Mouse (Mus musculus) MEL (cell line): Measurements from ENCODE around the gene Tbc1d23. TPM values are rescaled to one million over a fixed set of nuclear protein-coding genes. Genes with fewer than 3 reads are reported as not detected.

Experiments used
- DNase-seq: peaks from one replicate; pipeline ENCODE4 v3.0.0; 2011; ENCODE audit warnings: low read depth, low spot score
- H3K27ac ChIP-seq: 2 replicates; pipeline ENCODE4 v1.5.1; 2012; ENCODE audit warnings: low read depth, mild to moderate bottlenecking, control low read depth, low read length, moderate library complexity; ENCODE audit not compliant: control insufficient read depth
- H3K27me3 ChIP-seq, 2 experiments: fragments of 150-350 bp in 1 of 2; sonication (generic) in 1 of 2; 2 replicates each; pipeline ENCODE4 v1.6.1; 2012; ENCODE audit warnings: low read length in 2 of 2, mild to moderate bottlenecking in 2 of 2, improper control_type of control experiment in 1 of 2, moderate library complexity in 1 of 2; ENCODE audit not compliant: insufficient read depth in 2 of 2, control insufficient read depth in 1 of 2
- H3K36me3 ChIP-seq, 2 experiments: 2 replicates each; pipeline ENCODE4 v1.6.1; 2012 to 2014; ENCODE audit warnings: low read length in 2 of 2, improper control_type of control experiment in 1 of 2, inconsistent platforms in 1 of 2, mild to moderate bottlenecking in 1 of 2; ENCODE audit not compliant: insufficient read depth in 2 of 2, control insufficient read depth in 1 of 2
- H3K4me1 ChIP-seq, 2 experiments: fragments of 150-350 bp in 1 of 2; sonication (generic) in 1 of 2; 2 replicates each; pipeline ENCODE4 v1.6.1; 2012; ENCODE audit warnings: low read length in 2 of 2, improper control_type of control experiment in 1 of 2, mild to moderate bottlenecking in 1 of 2; ENCODE audit not compliant: insufficient read depth in 2 of 2, control insufficient read depth in 1 of 2
- H3K4me3 ChIP-seq, 2 experiments: fragments of 150-350 bp in 1 of 2; sonication (generic) in 1 of 2; 2 replicates each; pipeline ENCODE4 v1.5.1; 2012; ENCODE audit warnings: low read depth in 2 of 2, low read length in 2 of 2, mild to moderate bottlenecking in 2 of 2, moderate library complexity in 2 of 2, control low read depth in 1 of 2, improper control_type of control experiment in 1 of 2; ENCODE audit not compliant: control insufficient read depth in 1 of 2, insufficient read depth in 1 of 2
- H3K79me2 ChIP-seq: 2 replicates; pipeline ENCODE4 v1.6.1; 2012; ENCODE audit warnings: mild to moderate bottlenecking, low read length, moderate library complexity; ENCODE audit not compliant: control insufficient read depth, poor library complexity, insufficient read depth
- H3K9ac ChIP-seq: 2 replicates; pipeline ENCODE4 v1.6.1; 2012; ENCODE audit warnings: low read depth, mild to moderate bottlenecking, control low read depth, low read length, moderate library complexity; ENCODE audit not compliant: control insufficient read depth, poor library complexity, severe bottlenecking
- H3K9me3 ChIP-seq: fragments of 150-350 bp; sonication (generic); replicated peaks from 2 replicates; pipeline ENCODE4 v1.6.1; 2012; ENCODE audit warnings: mild to moderate bottlenecking, low read length, improper control_type of control experiment, moderate library complexity; ENCODE audit not compliant: insufficient read depth
- BHLHE40 ChIP-seq: IDR thresholded peaks from 2 replicates; pipeline ENCODE4 v1.6.1; 2012; ENCODE audit warnings: low read depth, mild to moderate bottlenecking, inconsistent platforms, low read length, improper control_type of control experiment, borderline replicate concordance
- CHD2 ChIP-seq: IDR thresholded peaks from 2 replicates; pipeline ENCODE4 v1.6.1; 2011; ENCODE audit warnings: low read length, improper control_type of control experiment
- CTCF ChIP-seq, 3 experiments: IDR thresholded peaks in 2 of 3; conservative IDR thresholded peaks in 1 of 3; 2 replicates each; pipeline ENCODE4 v1.5.1; 2011 to 2012; ENCODE audit warnings: low read length in 3 of 3, low read depth in 2 of 3, mild to moderate bottlenecking in 2 of 3, improper control_type of control experiment in 1 of 3, inconsistent platforms in 1 of 3, mixed read lengths in 1 of 3, moderate library complexity in 1 of 3; ENCODE audit not compliant: control insufficient read depth in 1 of 3, insufficient read depth in 1 of 3, poor library complexity in 1 of 3, severe bottlenecking in 1 of 3
- ETS1 ChIP-seq: IDR thresholded peaks from 2 replicates; pipeline ENCODE4 v1.6.1; 2012; ENCODE audit warnings: low read depth, mild to moderate bottlenecking, inconsistent platforms, low read length, improper control_type of control experiment, moderate library complexity
- GABPA ChIP-seq: IDR thresholded peaks from 2 replicates; pipeline ENCODE4 v1.6.1; 2012; ENCODE audit warnings: low read depth, mild to moderate bottlenecking, inconsistent platforms, low read length, improper control_type of control experiment, moderate library complexity
- HCFC1 ChIP-seq: IDR thresholded peaks from 2 replicates; pipeline ENCODE4 v1.6.1; 2012; ENCODE audit warnings: low read depth, mild to moderate bottlenecking, inconsistent platforms, low read length, improper control_type of control experiment, moderate library complexity
- JUND ChIP-seq: IDR thresholded peaks from 2 replicates; pipeline ENCODE4 v1.6.1; 2011; ENCODE audit warnings: low read depth, mild to moderate bottlenecking, improper control_type of control experiment, low read length
- KAT2A ChIP-seq: conservative IDR thresholded peaks from 2 replicates; pipeline ENCODE4 v1.6.1; 2012; ENCODE audit warnings: low read depth, low read length, improper control_type of control experiment, inconsistent platforms
- MAX ChIP-seq: IDR thresholded peaks from 2 replicates; pipeline ENCODE4 v1.6.1; 2011; ENCODE audit warnings: low read length, improper control_type of control experiment
- MXI1 ChIP-seq: IDR thresholded peaks from 2 replicates; pipeline ENCODE4 v1.6.1; 2011; ENCODE audit warnings: mild to moderate bottlenecking, low read depth, low read length, improper control_type of control experiment
- POLR2A ChIP-seq, 2 experiments: IDR thresholded peaks; 2 replicates each; pipeline ENCODE4 v1.6.1; 2011 to 2012; ENCODE audit warnings: low read length in 2 of 2, mild to moderate bottlenecking in 2 of 2, control low read depth in 1 of 2, improper control_type of control experiment in 1 of 2, low read depth in 1 of 2, moderate library complexity in 1 of 2; ENCODE audit not compliant: control insufficient read depth in 1 of 2, insufficient read depth in 1 of 2, poor library complexity in 1 of 2
- POLR2AphosphoS5 ChIP-seq: IDR thresholded peaks from 2 replicates; pipeline ENCODE4 v1.6.1; 2012; ENCODE audit warnings: low read depth, borderline replicate concordance, mild to moderate bottlenecking, inconsistent platforms, low read length, moderate library complexity, mixed read lengths
- RAD21 ChIP-seq: IDR thresholded peaks from 2 replicates; pipeline ENCODE4 v1.6.1; 2011; ENCODE audit warnings: mild to moderate bottlenecking, low read depth, low read length, improper control_type of control experiment
- RCOR1 ChIP-seq: IDR thresholded peaks from 2 replicates; pipeline ENCODE4 v1.6.1; 2012; ENCODE audit warnings: low read depth, mild to moderate bottlenecking, inconsistent platforms, low read length, improper control_type of control experiment
- SMC3 ChIP-seq: IDR thresholded peaks from 2 replicates; pipeline ENCODE4 v1.6.1; 2011; ENCODE audit warnings: low read depth, low read length, improper control_type of control experiment
- TBP ChIP-seq: IDR thresholded peaks from 2 replicates; pipeline ENCODE4 v1.8.0; 2011; ENCODE audit warnings: low read depth, low read length, improper control_type of control experiment
- UBTF ChIP-seq: IDR thresholded peaks from 2 replicates; pipeline ENCODE4 v1.6.1; 2012; ENCODE audit warnings: low read depth, mild to moderate bottlenecking, inconsistent platforms, low read length, improper control_type of control experiment, moderate library complexity, borderline replicate concordance; ENCODE audit not compliant: insufficient read depth
- ZC3H11A ChIP-seq: IDR thresholded peaks from 2 replicates; pipeline ENCODE4 v1.6.1; 2012; ENCODE audit warnings: low read depth, mild to moderate bottlenecking, inconsistent platforms, low read length, improper control_type of control experiment
- ZKSCAN1 ChIP-seq: IDR thresholded peaks from 2 replicates; pipeline ENCODE4 v1.6.1; 2012; ENCODE audit warnings: low read depth, mild to moderate bottlenecking, inconsistent platforms, low read length, improper control_type of control experiment, moderate library complexity
- ZMIZ1 ChIP-seq: IDR thresholded peaks from 2 replicates; pipeline ENCODE4 v1.6.1; 2012; ENCODE audit warnings: low read depth, mild to moderate bottlenecking, inconsistent platforms, low read length, improper control_type of control experiment, moderate library complexity
- ZNF384 ChIP-seq: IDR thresholded peaks from 2 replicates; pipeline ENCODE4 v1.6.1; 2012; ENCODE audit warnings: low read depth, mild to moderate bottlenecking, inconsistent platforms, low read length, improper control_type of control experiment
- polyA plus RNA-seq, 2 experiments: library from polyadenylated mRNA; stranded (reverse) in 1 of 2; unstranded in 1 of 2; fragments of >175 nt in 1 of 2; fragments of >200 nt in 1 of 2; gene quantifications; 2 replicates each; pipeline versions ENCODE4 v1.2.1 to v1.2.4; 2012; ENCODE audit warnings: low replicate concordance in 2 of 2, low read depth in 1 of 2; ENCODE audit not compliant: insufficient read length in 2 of 2, insufficient read depth in 1 of 2, missing spikeins in 1 of 2
- total RNA-seq: library from RNA; depleted of rRNA; stranded (reverse); fragments of 300-350 nt; gene quantifications from 2 replicates; pipeline ENCODE4 v1.2.3, GENCODE M21; 2012

Tbc1d23 gene
- total and polyA plus RNA-seq, 3 experiments: 16.9 to 18.1 TPM; not detected in 1

- H3K27me3 ChIP-seq: no peaks in the 10 kb centered on the region
- peaks cover 0 to 17% of the 10 kb centered on the region in 2 experiments for H3K4me1 ChIP-seq
- DNase-seq: no peak
- H3K79me2 ChIP-seq: peaks cover 44% of the 10 kb centered on the region
- no peak overlapping the region for H3K4me3 ChIP-seq
- H3K27ac ChIP-seq: no peak overlapping the region
- no peaks in the 10 kb centered on the region for H3K9me3 ChIP-seq
- TF ChIP-seq HCFC1 (no peak), RAD21 (no peak)
- H3K36me3 ChIP-seq: peaks cover 47 to 52% of the 10 kb centered on the region in 2 experiments
- no peak overlapping the region for H3K9ac ChIP-seq
These were observed 97.7 kb downstream of the Tbc1d23 start for GRCm38 (mm10) chr16:57133611-57134010.

DNA sequence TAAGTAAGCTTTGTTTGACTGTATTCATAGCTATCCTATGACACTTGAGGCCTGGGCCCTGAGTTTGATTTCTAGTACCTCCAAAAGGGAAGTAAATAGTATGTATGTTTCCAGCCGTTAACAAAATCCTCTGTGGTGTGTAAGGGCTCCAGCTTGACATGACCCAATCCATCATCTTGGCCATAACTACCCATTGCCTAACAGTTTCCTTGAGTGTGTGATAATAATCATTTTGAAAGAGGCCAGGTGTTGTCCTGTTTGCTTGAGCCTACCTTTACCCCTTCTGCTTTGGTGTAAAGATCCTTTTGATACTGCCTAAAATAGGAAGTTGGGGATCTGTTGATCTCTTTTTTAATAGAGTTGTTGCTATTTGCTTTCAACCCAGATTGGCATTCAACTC lies 99.0 kb downstream of the Tbc1d23 start:
- H3K36me3 ChIP-seq: peaks cover 37 to 57% of the 10 kb centered on the region in 2 experiments
- H3K4me3 ChIP-seq: no peak overlapping the region
- TF ChIP-seq BHLHE40 (no peak), RCOR1 (no peak), ZMIZ1 (no peak), KAT2A (no peak), JUND (no peak), GABPA (no peak), ZNF384 (no peak), POLR2A (IDR thresholded peaks at IDR 0.05; ENCODE audit: control insufficient read depth in 1 of 2, insufficient read depth in 1 of 2, low read depth in 1 of 2, low read length in 2 of 2, poor library complexity in 1 of 2) (no peak), MXI1 (no peak), POLR2AphosphoS5 (no peak), CTCF (IDR thresholded peaks at IDR 0.05 in 2 of 3, conservative IDR thresholded peaks at IDR 0.05 in 1 of 3; ENCODE audit: control insufficient read depth in 1 of 3, insufficient read depth in 1 of 3, low read depth in 2 of 3, low read length in 3 of 3, poor library complexity in 1 of 3, severe bottlenecking in 1 of 3) (no peak)
- TF ChIP-seq, all 39 proteins: peak for 0
- Histone ChIP-seq H3K9ac (no peak overlapping the region), H3K9me3 (no peaks in the 10 kb centered on the region), H3K27ac (no peak overlapping the region), H3K27me3 (no peaks in the 10 kb centered on the region), H3K79me2 (peaks cover 54% of the 10 kb centered on the region), H3K4me1 (peaks cover 3 to 14% of the 10 kb centered on the region in 2 experiments)
- DNase-seq: no peak

GRCm38 (mm10) chr16:57131544-57131943 lies 99.8 kb downstream of the Tbc1d23 start:
- DNase-seq: no peak
- Histone ChIP-seq H3K4me3 (no peak overlapping the region), H3K79me2 (peaks cover 59% of the 10 kb centered on the region), H3K9ac (no peak overlapping the region), H3K27me3 (no peaks in the 10 kb centered on the region), H3K36me3 (peaks cover 32 to 58% of the 10 kb centered on the region in 2 experiments), H3K27ac (no peak overlapping the region), H3K9me3 (no peaks in the 10 kb centered on the region), H3K4me1 (peaks cover 3 to 7% of the 10 kb centered on the region in 2 experiments)
- TF ChIP-seq MAX (no peak), ZKSCAN1 (no peak), JUND (no peak), ETS1 (no peak), MXI1 (no peak), TBP (no peak), SMC3 (no peak), POLR2AphosphoS5 (no peak), ZC3H11A (no peak), CHD2 (no peak), HCFC1 (no peak), ZNF384 (no peak), UBTF (no peak)
